Mouse (Mus musculus): ENCODE data around the gene Gm26920.

Gm26920 gene

GRCm38 (mm10) chr7:30053591-30053990 is 36.6 kb downstream of the Gm26920 start:
- DNase-seq = no peak

- peak; percentile 91 to 92 for DNase-seq
These were observed 39.2 kb downstream of the Gm26920 start, which contains the start of gene Zfp14 for GRCm38 (mm10) chr7:30050882-30051548. Gene Zfp14 (minus strand): TSS chr7:30051380.

- no peak for DNase-seq
These were observed 42.1 kb downstream of the Gm26920 start for GRCm38 (mm10) chr7:30048126-30048525.

- peak in 1 of 2 experiments; percentile 19 for DNase-seq
These were observed 45.9 kb downstream of the Gm26920 start for GRCm38 (mm10) chr7:30044354-30044753.

GRCm38 (mm10) chr7:30034331-30034730 is 55.9 kb downstream of the Gm26920 start:
- no peak for DNase-seq

- DNase-seq = no peak
These were observed 58.8 kb downstream of the Gm26920 start for GRCm38 (mm10) chr7:30031379-30031778.

GRCm38 (mm10) chr7:30030677-30031076 is 59.5 kb downstream of the Gm26920 start:
- no peak for DNase-seq

- DNase-seq = no peak
These were observed 61.6 kb downstream of the Gm26920 start for GRCm38 (mm10) chr7:30028572-30028971.

GRCm38 (mm10) chr7:30027331-30027730 is 62.9 kb downstream of the Gm26920 start:
- DNase-seq = no peak

- DNase-seq = peak; percentile 27 to 38
These were observed 64.9 kb downstream of the Gm26920 start for GRCm38 (mm10) chr7:30025358-30025757.

- DNase-seq = no peak
These were observed 66.4 kb downstream of the Gm26920 start for GRCm38 (mm10) chr7:30023800-30024199.

- no peak for DNase-seq
These were observed 66.9 kb downstream of the Gm26920 start for GRCm38 (mm10) chr7:30023324-30023723.

- no peak for DNase-seq
These were observed 70.7 kb downstream of the Gm26920 start for GRCm38 (mm10) chr7:30019543-30019942.

- DNase-seq = no peak
These were observed 73.0 kb downstream of the Gm26920 start for GRCm38 (mm10) chr7:30017226-30017625.

GRCm38 (mm10) chr7:30012956-30013363 is 77.2 kb downstream of the Gm26920 start:
- DNase-seq = peak; percentile 52 to 64

GRCm38 (mm10) chr7:30010551-30011195 is 79.5 kb downstream of the Gm26920 start:
- peak; percentile 20 to 43 for DNase-seq

GRCm38 (mm10) chr7:30009321-30010085 is 80.7 kb downstream of the Gm26920 start:
- peak; percentile 47 to 65 for DNase-seq

GRCm38 (mm10) chr7:30008020-30008690 is 82.1 kb downstream of the Gm26920 start:
- DNase-seq = no peak

- DNase-seq = no peak
These were observed 82.6 kb downstream of the Gm26920 start for GRCm38 (mm10) chr7:30007601-30008000.

All from kidney, postnatal 4 days (tissue).